Mouse (Mus musculus) kidney, adult 8-10 months (tissue): ENCODE measurements around the gene Denr.

Experiments
- DNase-seq, 2 experiments: peaks; one replicate each; pipeline ENCODE4 v3.0.0; 2022

Gene Denr

DNA sequence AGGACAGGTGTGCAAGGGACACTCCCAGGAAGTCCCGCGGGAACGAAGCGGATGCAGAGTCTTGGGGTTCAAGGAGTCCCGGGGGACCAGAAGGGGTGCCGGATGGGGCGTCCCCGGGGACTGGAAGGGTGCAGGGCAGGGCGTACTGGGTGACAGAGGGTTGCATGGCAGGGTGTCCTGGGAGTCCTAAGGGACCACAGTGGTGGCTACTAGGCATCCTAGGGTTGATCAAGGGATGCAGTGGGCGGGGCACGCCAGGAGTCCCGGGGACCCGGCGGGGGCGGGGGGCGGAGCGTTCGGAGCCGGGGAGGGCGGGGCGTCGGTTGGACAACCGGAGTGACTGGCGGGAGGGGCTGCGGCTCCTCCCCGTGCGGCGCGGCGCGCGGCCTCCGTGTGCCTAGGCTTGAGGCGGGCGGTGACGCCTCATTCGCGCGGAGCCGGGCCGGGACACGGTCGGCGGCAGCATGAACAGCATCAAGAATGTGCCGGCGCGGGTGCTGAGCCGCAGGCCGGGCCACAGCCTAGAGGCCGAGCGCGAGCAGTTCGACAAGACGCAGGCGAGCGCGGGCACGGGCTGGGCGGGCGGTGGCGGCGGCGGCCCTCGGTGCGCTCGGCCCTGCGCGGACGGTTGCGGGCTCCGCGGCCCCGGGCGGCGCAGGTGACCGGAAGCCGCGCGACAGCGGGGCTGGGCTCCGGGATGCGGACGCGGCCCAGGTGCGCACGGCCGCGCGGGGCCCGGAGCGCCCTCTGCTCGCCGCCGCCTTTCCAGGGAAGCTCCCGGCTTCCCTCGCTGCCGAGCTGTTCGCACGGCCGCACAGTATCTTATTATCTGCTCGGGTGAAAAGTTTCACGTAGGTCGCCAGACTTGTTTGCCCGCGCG is 66.6 kb downstream of the Denr start, which contains the start of gene Hip1r:
Hip1r (plus strand) TSS at position 330 of the 880 bp plus-strand sequence.
- DNase-seq = peak; percentile 80 to 84

DNA sequence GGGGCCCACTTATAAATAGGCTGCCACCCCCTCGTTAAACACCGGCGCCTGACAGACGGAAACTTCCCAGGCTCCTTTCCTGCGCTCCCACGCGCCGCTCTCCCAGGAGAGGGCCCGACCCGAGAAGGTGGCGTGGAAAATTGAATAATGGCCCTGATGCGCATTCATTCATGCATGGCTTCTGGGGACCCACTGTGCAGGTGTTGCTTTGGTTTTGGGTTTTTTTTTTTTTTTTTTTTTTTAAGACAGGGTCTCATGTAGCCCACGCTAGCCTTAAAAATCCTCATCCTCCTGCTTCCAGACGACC is 67.2 kb downstream of the Denr start:
- no peak for DNase-seq

- DNase-seq = peak in 1 of 2 experiments; percentile 28
Observed at GRCm38 (mm10) chr5:123974616-123975111, 67.7 kb downstream of the Denr start.

DNA sequence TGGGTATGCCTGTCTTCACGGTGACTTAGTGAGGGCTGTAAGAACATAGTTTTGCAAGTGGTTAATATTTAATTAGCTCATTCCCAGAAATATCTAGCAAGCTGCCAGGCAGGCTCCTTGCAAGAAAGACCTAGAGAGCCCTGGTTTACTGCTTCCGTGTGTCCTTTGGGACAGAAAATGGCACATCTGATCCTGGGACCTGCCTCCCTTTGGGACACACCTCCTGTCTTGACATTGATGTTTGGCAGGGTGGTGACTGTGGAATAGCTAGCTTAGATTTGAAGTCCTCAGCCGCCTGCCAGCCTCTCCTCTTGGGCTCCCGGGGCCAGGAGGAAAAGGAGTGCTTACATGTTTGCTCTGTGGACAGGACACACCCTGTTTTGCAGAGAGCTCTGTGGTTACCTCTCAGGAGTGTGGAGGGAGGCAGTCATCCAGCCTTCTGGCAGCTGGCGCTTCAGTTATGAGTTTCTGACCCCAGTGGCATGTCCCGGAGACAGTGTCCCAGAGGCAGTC is 68.7 kb downstream of the Denr start:
- peak; percentile 61 to 81 for DNase-seq

DNA sequence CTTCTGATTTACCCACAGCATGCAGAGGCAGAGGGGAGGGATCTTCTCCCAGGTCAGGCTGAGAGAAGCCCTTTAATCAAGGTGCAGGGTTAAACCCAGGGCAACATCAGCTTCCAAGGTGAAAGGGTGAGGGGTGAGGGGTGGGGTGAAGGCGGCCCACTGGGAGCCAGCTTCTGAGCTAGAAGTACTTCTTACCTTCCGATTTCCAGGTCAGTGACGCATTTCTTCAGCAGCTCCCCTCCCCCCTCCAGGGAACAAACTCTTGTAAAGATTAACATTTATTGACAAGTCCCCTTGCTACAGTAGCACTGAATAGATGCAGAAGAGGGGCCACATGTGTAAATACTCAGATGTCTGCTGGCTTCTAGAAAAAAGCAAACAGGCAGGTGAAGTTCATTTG is 70.3 kb downstream of the Denr start:
- peak in 1 of 2 experiments; percentile 37 for DNase-seq

- no peak for DNase-seq
Observed at GRCm38 (mm10) chr5:123978131-123978530, 71.2 kb downstream of the Denr start.
